Mouse (Mus musculus) CD4-positive, CD25-positive, alpha-beta regulatory T cell, adult 4 months (primary cell): ENCODE data around the gene Sfmbt2. TPM values are rescaled to one million over a fixed set of nuclear protein-coding genes. Genes with fewer than 3 reads are reported as not detected.
A peak's percentile ranks its signal among the peaks of the same experiment; 100 is the strongest.
"Not testable (repeated sequence)": the region's sequence is repeated elsewhere in the genome, so short reads cannot be mapped to it uniquely, and the experiment has no call there.

Experiments
- ATAC-seq: one replicate; pipeline ENCODE4 v1.8.0; 2017
- polyA plus RNA-seq, 2 experiments: library from polyadenylated mRNA; unstranded; fragments of 100-300 nt; shearing (Covaris generic); gene quantifications; one replicate each; pipeline ENCODE4 v1.2.1; 2017

The Sfmbt2 gene
- polyA plus RNA-seq = 1 to 10 TPM; 2.9 to 3.2 TPM

DNA sequence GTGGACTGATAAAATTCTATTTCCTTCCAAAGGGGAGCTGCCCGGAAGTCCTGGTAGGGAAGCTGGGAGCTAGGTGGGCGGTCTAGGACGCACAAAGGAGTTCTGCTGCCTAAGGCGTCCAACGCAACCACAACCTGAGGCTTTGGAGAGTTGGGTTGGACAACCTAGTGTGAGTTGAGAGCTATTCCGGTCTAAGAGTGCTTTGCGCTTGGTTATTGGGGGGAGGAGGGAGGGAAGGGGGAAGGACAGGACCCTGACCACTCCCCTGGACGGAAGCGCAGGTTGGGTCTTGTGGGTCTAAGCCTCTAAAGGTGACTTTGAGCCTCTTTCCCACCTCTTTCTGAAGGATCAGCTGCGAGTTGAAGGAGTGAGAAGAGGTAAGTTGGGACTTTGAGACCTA, at the start of gene Sfmbt2:
Gene Sfmbt2 (plus strand): TSS at position 335 of the 400 bp plus-strand sequence.
- ATAC-seq = no peak

DNA sequence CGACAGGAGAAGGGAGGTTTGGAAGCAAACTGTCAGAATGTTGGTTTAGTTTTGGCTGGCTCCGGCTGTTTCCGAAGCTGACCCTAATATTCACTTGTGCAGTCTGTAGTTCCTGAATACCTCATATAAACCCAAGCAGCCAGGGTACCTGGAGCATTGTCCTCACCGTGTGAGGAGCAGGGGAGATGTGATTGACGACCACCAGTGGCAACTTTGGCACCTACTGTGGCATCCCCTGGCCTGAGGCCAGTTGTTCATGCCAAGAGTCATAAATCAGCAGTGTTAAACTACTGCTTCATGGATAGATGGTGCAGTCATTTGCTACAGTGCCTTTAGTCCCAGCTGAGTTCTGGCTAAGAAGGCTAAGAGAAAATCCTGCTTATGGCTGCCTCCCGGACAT, 49.2 kb upstream of the Sfmbt2 start:
- no peak for ATAC-seq

DNA sequence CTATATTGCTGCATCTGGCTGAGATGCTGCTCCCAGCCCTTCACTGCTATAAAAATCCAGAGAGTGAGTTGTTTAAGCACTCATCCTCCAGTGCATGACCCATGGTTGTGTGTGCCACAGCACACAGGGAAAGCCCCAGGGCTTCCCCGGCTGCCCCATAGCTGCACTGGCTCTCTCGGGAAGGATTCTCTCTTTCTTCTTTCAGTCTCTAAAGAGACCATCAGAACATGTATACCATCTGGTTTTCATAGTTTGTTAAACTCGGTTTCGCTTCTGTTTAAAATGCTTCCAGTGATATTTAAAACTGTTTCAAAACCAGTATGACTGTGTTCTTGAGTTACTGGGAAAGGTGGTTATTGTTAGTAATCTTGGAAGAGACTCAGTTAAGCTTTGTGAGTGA, 47.1 kb upstream of the Sfmbt2 start:
- ATAC-seq = no peak

DNA sequence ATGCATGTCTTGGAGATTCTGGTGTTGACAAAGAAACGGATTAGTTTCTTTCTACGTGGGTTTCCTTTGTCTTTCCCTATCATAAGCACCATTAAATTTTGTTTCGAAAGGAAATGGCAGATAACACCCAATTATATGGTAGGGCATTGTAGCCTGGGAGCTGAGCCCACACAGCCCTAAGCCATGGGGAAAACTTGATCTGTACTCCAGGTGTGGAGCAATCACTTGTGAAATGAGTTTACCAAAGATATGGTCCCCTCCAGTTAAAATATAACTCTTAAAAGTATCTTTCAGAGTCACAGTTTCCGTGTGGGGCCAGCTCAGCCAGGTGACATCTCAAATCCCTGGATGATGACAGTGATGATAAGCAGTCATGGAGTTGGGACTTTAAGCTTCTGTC, 45.3 kb upstream of the Sfmbt2 start:
- ATAC-seq = no peak

DNA sequence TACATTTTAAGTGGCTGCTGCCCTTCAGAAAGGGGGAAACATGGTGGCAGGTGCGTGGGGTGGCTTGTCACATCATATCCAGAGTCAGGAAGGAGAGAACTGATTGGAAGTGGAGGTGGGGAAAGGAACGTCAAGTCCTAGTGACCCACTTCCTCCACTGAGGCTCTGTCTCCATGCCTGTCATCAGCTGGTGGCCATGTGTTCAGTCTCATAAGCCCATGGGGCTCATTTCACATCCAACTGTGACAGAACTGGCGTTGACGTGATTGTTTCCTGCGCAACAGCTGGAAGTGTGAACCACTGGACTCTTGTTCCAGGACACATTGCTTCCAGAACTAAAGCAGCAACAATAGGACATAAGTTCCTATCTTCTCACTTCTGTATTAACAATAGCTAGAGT, 40.1 kb upstream of the Sfmbt2 start:
- no peak for ATAC-seq

DNA sequence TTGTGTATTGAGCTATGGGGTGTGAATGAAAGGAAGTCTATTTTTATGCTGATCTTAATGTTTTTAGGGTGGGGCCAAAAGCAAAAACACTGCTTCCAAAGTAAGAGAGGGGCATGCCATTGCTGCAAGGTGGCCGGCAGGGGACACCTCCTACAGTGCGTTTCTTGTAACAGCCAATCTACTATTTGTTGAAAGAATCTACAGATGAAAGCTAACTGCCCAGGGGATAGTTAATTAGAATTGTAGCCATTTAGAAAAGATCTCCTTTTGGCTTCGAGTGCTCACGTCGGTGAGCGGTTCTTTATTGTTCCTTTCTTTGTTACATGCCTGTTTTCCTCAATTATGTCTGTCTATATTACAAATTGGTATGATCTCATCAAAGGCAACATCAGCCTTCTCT, 36.0 kb upstream of the Sfmbt2 start:
- no peak for ATAC-seq

DNA sequence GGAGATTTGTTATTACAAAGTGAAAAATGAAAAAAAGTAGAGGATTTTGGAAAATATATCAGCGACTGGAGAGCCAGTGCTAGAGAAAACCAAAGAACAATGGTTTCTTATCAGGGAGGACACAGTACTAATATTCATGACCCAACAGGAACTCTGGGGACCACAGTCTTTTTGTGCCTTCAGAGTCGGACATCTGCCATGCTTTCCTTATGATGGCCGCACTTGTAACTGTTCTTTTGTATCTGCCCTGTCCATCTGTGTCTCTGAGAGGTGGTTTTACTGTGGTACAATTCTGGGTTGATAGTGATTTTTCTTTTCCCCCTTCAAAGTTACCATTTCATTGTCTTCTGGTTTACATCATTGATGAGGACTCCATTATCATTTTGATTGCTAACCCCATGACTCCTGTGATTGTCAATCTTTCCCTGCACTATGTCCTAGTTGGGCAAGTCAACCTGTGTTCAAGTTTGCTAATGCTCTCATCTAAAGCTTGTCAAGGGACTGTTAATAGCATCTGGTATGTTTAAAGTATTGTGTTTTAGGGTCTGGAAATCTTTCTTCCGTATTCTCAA, 35.2 kb upstream of the Sfmbt2 start:
- ATAC-seq = no peak

DNA sequence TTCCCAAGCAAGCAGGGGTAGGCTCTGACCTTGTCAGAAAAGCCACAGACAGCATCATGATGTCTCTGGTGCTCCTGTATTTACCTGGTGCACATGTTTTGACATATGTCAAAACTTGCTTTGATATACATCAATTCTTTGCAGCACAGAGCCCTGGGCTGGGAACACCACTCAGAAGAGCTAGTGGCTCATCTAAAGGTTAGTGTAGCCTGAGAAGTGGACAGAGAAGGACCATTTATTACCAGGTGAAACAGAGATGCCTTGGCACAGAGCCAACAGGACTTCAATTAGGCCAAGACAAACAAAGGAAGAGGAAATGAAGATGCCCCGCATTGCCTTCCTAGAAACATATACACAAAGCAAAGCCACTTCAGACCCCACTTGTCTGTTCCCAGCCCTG, 30.3 kb upstream of the Sfmbt2 start:
- no peak for ATAC-seq

DNA sequence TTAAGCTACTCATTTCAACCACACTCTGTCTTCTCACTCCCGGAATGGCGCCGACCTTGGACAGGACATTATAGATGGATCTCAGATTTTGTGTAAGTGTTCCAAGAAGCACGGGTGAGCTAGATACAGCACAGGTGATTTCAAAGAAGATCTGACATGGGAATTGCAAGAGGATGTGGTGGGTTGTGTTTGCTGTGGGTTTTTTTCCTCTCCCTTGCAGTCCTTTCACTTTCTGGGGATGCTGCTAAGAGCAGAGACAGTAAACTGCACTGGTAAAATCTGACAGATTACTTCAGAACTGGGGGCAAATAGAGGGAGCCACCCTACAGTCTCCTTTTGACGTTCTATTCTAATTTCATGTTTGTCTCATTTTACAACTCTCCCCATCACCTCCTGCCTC, 26.8 kb upstream of the Sfmbt2 start:
- peak; percentile 83 for ATAC-seq

DNA sequence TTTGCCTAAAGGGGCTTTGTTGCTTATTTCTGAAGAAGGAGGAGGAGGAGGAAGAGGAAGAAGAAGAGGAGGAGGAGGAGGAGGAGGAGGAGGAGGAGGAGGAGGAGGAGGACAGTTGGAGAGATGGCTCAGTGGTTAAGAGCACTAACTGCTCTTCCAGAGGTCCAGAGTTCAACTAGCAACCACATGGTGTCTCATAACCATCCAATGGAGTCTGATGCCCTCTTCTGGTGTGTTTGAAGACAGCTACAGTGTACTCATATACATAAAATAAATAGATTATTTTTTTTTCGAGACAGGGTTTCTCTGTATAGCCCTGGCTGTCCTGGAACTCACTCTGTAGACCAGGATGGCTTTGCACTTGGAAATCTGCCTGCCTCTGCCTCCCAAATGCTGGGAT, 26.2 kb upstream of the Sfmbt2 start:
- ATAC-seq = not testable (repeated sequence)

DNA sequence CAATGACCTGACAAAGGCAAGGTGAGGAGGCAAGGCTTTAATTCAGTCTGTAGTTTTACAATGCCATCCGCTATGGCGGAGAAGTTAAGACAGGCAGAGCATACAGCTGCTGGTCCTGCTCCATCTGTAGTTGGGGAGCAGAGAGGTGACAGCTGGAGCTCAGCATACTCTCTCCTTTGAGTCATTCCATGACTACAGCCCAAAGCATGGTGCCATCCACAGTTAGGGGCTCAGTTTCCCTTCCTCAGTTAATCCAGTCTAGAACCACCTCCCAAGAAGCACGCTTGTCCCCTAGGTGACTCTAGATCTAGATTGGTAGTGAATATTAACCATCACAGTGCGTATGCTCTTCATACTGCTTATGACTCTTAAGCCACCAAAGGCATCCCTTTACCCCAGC, 23.1 kb upstream of the Sfmbt2 start:
- ATAC-seq = no peak

DNA sequence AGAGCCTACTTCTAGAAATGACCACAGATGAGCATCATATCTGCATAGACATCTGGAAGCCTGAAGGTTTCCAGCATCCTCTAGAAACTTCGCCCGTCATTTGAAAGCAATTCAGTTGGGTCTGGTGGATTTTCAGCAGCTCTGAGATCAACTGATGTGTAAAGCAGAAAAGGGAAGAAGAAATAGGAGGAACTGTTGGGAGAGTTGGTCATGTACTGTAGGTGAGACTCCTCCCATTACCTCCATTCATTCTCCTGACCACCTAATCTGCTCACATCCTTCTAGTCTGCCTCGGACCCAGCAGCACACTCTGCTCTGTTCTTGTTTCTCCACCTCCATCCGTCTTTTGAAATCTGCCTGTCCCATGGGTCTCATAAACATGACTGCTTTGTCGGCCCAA, 22.3 kb upstream of the Sfmbt2 start:
- ATAC-seq = no peak

DNA sequence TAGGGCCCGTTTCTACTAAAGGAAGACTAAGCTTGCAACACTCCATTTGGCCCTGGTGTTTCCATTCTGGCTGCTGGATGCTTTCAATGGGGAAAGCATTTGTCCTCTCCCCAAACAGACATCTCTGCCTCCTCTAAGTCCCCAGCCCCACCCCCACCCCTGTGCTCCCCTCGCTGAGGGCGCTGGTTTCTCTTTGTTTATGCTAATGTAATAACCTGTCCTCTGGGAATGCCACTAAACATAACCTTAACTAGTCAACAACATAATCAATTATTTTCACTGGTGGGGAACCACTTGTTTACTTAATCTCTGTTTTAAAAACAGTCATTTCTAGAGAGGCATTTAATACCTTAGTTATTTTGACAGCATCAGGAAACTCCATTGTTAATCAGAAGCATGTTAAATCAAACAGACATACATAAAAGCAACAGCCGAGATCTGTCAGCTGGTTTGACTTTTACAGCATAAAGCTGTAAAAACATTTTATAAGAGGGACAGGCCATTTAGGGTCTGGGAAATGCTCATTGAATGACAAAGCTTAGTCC, 20.0 kb upstream of the Sfmbt2 start:
- no peak for ATAC-seq

DNA sequence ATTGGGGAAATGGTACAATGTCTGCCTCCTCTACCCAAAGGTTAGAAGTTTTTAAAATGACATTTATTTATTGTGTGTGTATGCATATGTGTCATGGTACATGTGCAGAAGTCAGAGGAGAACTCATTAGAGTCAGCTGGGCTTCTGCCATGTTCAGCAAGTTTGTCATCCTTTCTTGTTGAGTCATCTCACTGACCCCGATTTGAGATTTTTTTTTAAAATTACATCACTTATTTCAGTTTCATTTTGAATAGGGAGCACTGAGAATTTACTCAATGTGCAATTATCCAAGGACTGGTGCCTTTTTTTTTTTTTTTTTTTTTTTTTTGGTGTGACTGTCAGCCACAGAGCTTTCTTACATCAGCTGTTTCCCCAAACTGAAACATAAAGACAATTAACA, 19.2 kb upstream of the Sfmbt2 start:
- no peak for ATAC-seq

DNA sequence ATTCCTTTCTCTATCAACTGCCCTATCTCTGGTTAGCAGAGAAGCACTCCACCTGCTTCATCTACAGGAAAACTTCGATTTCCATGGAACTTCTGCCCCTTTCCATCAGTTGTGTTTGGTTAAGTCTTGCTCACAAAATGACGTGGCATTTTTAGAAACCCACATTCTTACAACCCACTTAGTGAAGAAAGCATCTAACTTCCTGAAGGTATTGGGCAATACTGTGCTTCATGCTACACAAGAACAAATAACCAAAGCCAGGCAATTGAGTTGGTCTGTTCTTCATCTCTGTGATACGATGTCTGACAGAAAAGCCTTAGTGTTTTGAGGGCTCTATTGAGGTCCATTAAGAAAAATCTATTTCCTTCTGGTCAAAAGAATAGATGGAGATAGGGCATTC, 17.4 kb upstream of the Sfmbt2 start:
- no peak for ATAC-seq

DNA sequence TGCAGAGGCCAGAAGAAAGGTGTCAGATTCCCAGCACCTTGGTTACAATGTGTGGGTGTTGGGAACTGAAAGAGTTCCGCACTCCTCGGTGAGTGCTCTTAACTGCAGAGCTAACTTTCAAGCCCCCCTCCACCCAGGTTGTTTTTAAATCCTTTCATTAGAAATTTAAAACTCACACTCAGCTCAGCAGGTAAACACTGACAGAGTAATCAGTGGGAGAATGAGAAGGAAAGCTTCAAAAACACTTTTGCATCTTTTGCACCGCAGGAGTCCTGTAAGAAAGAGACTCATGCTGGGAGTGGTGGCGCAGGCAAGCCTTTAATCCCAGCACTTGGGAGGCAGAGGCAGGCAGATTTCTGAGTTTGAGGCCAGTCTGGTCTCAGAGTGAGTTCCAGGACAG, 16.4 kb upstream of the Sfmbt2 start:
- ATAC-seq = no peak

DNA sequence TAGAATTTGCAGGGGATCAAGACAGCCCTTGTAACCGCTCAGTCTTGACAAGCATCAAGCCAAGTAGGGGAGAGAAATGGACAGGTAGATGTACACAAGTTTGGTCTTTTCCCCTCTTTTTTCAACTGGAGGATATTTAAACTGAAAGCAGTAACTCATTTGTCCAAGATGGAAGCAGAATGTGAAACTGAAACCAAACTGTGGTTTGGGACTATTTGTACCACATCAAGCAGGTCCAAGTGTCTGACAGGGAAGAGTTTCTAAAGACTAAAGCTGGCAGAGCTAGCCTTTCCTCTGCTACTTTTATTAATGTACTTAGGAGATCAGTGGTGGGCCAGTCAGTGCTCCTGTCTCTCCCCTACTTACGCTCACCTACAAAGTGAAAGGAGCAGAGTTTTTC, 10.4 kb upstream of the Sfmbt2 start:
- no peak for ATAC-seq

DNA sequence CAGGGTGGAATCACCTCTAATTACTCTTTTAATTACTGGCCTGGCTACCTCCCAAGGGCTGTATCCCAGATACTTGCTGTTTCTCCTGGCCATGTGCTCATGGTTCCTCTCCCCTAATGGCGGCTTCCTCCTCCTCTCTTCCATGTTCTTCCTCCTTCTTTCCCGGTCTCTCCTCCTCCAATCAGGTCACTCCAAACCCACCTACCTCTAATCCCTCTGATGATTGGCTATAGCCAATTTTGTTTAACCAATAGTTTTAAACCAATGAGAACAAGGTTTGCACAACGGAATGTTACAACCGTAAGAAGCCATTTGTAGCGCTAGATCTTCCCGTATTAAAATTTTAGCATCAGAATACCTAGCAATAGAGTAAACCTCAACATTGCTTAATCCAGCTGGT, 5.2 kb upstream of the Sfmbt2 start:
- ATAC-seq = no peak

DNA sequence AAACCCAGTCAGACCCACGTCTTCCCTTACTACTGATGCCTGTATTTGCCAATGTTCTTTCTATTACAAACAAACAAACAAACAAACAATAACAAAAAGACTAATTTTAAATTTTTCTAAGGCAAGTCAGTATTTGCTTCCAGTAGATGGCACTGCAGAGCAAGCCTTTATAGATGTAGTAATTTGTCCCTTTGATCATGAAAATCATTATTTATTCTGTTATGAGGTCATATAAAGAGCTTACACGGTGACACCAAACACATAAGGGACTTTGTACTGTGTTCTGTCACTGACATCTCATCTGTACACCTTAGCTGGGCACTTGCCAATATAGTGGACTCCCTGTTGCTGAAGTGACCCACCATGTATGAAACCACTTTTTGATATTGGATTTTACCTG, 4.0 kb upstream of the Sfmbt2 start:
- peak; percentile 64 for ATAC-seq

DNA sequence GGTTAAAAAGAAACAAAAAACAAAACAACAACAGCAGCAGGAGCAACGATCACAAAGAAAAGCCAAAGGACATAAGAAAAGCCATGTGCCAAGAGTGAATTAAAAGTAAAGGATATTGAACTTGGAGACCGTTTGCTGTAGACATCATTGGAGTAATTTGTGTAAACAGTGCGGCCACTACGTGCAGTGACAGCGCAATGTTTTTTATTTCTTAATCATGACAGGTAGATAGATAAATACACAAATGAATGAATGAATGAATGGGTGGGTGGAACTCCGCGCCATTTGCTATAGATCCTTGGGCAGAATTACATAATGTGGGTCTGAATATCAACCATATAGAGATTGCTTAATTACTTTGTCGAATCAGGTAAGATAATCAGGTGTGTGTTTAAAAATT, 634 bp upstream of the Sfmbt2 start:
- ATAC-seq = no peak

DNA sequence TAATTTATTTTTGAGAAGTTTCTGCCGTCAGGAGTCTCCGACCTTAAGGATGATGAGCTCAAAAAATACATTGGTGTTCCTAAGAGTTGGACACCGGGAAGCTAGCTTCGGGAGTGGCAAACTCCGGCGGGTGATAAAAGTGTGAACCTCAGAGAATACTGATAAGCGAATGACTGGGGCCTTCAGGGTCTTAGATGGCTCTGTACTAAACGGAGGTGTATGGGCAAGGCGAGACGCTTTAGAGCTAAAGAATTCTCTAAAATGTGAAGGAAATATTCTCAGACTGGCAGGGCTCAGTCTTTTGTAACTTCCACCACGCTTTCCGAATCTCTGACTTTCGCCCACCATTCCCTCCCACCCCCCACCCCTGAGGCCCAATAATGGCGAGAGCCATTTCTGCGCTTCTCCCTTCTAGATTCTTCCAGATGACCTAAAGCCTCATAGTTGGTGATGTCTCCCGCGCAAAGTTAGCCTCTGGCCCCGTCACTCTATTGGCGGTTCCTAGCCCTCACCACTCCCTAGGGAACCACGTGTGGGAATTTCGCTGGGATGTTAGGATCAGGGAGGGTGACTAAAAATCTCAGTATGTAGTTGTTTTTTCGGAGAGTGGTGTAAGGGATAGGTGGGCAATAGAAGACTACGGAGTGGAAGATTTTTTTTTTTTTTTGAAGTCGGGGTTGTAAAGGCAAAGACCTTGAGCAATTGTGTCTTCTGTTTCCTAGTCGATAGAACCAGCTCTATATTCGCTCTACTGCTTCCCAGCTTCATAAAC, 563 bp downstream of the Sfmbt2 start:
- no peak for ATAC-seq

DNA sequence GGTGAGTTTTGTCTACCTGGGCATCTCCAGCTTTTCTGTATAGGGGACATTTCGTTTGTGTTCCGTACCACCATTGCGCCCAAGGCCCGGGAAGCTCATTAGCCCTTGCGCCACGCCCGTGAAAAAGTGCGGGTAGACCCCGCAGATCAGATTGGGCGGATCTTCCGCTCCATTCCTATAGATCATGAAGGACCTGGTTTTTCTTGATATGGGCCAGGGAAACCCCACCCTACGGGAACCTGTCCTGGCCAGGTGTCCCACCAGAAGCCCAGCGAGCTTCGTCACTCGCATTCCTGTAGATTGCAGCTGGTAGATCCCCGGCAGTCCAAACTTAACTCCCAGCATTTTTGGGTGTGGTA, 1.1 kb downstream of the Sfmbt2 start:
- no peak for ATAC-seq

DNA sequence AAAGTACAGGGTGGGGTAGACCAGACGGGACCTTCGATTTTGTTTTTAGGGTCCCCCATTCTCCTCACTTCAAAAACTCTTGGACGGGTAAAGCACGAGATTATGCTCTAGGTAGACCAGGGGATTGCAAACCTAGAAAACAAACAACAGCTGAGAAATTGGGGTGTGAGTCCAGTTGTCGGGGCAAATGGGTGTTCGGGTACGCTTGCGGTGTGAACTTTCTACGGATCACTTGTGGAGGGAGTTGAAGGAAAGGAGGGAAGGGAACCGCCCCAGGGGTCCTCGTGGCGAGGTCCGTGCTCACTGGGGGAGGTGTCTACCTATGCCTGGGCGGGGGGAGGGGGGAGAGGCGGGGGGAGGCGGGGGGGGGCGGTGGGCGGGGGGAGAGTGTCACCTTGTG, 1.6 kb downstream of the Sfmbt2 start:
- no peak for ATAC-seq

DNA sequence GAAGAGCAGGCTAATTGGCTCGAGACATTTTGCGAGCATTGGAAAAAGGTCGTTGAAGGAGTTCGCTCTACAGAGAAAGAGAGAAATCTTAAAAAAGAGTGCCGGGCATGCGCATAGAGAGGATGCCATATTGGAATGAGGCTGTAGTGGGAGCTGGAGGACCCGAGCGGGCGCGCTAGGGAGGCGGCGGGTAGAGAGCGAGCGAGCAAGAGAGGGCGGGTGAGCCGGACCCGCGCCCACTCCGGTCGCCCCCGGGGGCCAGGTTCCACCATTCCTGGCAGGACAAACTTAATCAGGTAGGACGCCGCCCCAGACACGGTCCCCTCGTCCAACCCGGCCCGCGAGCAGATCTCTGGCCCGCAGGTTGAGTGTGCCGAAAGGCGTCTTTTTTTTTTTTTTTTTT, 2.0 kb downstream of the Sfmbt2 start:
- ATAC-seq = peak; percentile 56
